Mouse (Mus musculus) pancreas, adult 10 weeks (tissue): ENCODE measurements around the gene Gpr6. TPM values are rescaled to one million over a fixed set of nuclear protein-coding genes. Genes with fewer than 3 reads are reported as not detected.

Source experiments
- polyA plus RNA-seq: library from polyadenylated mRNA; stranded (reverse); fragments of 350-450 nt; fragmentation: Illumina TruSeq; extraction: RNeasy Lipid Tissue Mini Kit (QIAGEN cat#74804); gene quantifications from one replicate; pipeline ENCODE4 v1.2.3, GENCODE M21; 2015; ENCODE audit warnings: low read depth, low replicate concordance; ENCODE audit not compliant: insufficient read depth

The Gpr6 gene
- not detected for polyA plus RNA-seq

DNA sequence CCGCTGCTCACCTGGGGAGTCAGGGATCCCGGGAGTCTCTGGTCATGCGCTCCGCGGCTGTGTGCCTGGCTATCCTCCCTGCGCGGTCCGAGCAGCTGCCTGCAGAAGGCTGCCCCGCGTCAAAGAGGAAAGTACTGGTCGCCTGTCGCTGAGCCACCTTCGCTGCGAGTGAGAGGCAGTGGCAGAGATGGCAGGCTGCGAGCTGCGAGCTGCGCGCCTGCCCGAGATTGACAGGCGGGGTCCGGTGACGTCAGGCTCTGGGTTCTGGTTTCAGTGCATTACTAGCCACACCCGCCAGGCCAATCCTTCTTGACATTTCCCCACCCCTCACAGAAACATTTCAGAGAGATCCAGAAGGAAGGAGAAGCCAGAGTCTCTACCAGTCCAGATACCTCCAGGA is at the start of gene Gpr6:
Gpr6 (minus strand) TSS at position 170 of the 400 bp plus-strand sequence.

Other genes with a start within 250 kb of the Gpr6 start
- gene Cdc40, start 189.0 kb downstream of the Gpr6 start, polyA plus RNA-seq, result 3.7 TPM
- gene Wasf1, start 188.8 kb downstream of the Gpr6 start, polyA plus RNA-seq, result 0.31 TPM
- 3.9 TPM for gene Fig4, start 231.0 kb upstream of the Gpr6 start, polyA plus RNA-seq
- not detected for gene Ak9, start 231.7 kb upstream of the Gpr6 start, polyA plus RNA-seq